Mouse (Mus musculus) lung, postnatal 36 days (tissue): ENCODE data around the gene Ddias.
A peak's percentile ranks its signal among the peaks of the same experiment; 100 is the strongest.

ENCODE experiments used
- DNase-seq: peaks from one replicate; pipeline ENCODE4 v3.0.0; 2022; ENCODE audit warnings: mixed read lengths

Gene Ddias

DNA sequence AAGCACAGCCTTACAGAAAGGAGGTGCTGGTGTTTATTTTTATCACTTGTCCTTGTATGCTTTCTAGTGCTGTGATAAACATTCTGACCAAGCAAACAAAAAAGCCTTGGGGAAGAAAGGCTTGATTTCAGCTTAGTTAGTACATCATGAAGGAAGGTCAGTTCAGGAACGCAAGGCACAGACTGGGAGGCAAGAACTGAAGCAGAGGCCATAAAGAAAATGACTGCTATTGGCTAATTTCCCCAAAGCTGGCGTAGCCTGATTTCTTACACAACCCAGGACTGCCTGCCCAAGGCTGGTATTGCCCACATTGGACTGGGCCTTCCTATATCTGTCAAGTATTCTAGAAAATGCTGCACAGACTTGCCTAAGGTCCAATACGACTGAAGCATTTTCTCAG lies 25.8 kb downstream of the Ddias start:
- DNase-seq: no peak

DNA sequence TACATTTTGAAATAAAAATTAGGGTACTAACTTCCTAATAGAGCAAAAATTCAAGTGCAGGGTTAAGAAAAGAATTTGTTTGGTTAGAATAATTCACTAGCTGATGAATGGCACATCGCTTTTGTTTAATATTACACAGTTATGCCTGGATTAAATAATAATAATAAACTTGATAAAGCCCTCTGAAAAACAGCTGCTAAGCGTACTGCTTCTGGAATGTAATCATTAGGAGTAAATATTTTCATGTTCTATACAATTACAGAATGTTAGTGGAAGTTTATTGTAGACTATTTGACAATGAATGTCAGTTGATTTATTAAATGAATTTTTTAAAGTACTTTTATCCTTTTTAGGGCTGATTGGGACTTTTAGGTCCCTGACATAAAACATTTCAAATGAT lies 31.8 kb downstream of the Ddias start:
- DNase-seq: no peak

DNA sequence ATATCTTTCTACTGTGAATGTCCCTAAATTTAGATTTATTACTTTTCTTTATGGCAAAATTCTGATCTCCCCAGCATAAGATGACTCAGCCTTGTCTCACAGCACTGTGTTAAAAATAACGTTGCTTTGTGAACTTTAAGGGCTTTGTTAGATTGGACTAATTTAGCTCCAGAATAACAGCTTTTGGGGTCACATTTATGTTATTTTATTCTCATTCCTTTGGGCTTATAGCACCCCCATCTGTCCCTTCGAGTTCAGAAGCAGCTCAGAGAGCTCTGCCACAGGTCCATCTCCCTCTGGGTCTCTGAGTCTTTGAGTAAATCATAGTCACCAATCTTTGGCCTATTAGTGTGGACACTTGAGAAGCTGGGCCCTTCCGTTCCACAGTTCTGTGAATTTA lies 36.1 kb downstream of the Ddias start:
- no peak for DNase-seq

DNA sequence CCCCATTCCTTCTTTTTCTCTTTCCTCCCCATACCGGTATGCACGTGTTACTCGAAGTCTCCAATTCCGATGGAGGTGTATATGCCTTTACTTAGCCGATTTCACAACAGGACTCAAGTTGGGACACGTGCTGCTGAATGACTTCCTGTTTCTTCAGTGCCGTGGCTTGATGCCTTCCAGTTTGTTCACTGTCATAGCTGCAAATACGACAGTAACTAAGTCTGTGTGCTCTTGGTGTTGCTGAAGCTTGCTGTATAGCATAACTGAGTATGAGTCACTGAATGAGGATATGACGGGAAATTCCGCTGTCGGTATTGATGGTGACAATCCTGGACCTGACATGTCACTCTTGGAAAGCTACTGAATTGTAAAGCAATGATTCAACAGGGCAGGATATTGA lies 36.8 kb downstream of the Ddias start:
- no peak for DNase-seq

DNA sequence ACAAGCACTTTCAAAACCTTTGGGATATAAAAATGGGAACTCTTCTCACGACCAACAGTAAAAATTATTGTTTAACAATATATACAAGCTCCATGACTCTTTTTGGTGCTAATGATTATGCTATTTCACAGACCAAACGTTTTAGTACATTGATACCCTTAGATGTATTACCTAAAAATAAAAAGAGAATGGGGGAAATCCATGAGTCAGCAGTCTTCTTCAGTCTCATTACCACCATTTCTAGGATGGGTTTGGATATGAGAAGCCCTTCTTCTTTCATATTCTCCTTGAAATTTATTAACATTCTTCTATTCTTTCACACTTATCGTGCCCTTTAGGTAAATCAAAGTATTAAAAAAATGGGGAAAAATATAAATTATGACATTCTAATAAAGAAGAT lies 37.6 kb downstream of the Ddias start:
- DNase-seq: no peak

DNA sequence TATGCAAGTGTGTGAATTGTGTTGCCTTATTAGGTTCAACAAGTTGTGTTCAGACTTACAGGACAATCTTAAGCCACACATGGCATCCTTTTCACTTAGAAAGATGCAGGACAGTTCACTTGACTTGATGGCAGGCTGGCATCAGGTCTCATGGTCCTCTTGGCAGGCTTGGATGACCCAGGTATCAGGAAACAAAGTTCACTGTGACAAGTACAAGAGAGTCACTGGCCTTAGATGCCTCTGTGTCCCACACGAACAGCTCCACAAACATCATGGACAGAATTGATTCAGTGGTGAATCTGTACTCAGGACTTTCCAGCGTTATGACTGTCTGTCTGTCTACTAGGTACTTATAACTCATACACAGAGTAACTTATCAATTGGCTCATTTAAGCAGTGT lies 39.7 kb downstream of the Ddias start:
- DNase-seq: no peak

DNA sequence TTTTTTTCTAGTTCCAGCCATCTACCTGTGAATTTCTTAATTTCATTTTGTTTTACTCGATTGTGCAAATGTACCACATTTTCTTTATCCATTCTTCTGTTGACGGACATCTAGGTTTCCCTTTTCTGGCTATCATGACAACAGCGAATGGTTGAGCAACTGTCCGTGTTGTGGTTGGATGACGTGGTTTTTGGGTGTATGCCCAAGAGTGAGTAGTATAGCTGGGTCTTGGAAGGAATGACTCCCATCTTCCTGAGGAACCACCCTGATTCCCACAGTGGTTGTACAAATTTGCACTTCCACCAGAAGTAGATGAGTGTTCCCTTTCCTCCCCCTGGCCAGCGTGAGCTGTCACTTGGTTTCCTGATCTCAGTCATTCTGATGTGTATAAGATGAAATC lies 41.7 kb downstream of the Ddias start:
- no peak for DNase-seq

DNA sequence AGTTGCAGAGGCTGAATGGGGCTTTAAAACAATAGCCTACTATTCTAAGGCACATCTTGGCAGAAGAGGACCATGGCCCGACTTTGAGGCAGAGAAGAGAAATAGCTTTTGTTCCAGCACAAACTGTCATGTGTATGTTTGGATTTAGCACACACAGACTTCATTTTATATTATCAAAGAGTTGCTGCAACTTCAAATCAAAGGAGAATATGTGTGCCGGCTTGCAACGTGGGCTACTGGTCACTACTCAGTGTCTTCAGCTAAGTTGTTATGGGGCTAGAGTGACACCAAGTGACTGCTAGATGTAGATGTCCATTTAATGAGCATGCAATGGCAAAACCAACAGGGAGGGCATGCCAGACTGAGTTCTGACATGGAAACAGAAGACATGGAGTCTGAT lies 46.1 kb downstream of the Ddias start:
- peak; percentile 37 for DNase-seq

DNA sequence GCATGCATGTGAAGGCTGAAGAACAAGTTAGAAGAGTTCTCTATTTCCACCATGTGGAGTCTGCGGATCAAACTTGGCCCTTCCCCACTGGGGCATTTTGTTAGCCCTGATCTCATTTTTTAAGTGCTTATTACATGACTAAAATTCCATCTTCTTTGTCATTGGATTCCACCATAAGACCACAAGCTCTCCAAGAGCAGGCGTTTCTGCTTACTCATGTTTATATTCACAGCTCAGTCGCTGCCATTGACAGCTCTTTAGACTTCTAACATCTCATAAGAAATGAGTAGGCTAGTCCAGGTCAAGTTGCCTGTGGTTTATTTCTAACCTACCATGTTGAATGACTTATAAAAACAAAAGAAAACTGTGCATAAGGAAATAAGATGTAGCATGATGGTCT lies 47.8 kb downstream of the Ddias start:
- DNase-seq: no peak

DNA sequence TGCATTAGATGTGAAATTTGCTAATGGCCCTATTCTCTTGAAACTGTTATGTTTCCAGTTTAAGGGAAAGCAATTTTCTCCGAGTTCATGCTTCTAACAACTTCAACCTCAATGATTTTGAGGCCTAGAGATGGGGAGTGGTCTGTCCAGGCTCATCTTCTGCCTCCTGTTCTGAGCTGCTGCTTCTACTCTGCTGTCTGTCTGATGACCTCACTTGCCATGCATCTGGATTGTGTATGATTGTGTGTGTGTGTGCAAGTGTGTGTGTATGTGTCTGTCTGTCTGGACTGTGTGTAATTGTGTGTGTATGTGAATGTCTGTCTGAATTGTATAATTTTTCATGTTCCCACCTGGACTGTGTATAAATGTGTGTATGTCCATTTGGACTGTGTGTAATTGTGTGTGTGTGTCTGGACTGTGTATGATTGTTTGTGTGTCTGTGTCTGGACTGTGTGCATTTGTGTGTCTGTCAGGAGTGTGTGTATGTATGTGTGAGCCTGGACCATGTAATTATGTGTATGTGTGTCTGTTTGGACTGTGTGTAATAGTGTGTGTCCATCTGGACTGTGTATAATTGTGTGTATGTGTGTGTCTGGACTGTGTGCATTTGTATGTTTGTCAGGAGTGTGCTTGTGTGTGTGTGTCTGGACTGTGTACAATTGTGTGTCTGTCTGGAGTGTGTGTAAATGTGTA lies 51.5 kb downstream of the Ddias start:
- DNase-seq: no peak

DNA sequence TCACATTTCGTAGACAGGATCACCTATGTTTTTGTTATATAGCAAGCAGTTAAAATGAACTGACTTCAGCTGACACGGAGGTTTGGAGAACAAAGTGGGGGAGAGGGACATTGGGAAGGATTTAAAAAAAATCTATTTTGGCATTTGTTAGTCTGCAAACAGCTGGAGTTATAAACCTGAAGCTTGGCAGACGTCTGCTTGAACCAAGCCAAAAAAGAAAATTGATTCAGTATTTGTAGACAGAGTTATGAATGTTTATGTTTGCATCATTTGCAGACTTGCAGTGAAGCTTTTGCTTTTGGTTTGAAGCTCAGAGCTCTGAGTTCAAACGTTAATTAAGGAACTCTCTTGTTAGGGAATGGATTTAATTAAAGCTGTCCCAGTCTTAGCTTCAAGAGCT lies 52.2 kb downstream of the Ddias start:
- DNase-seq: peak; percentile 8

DNA sequence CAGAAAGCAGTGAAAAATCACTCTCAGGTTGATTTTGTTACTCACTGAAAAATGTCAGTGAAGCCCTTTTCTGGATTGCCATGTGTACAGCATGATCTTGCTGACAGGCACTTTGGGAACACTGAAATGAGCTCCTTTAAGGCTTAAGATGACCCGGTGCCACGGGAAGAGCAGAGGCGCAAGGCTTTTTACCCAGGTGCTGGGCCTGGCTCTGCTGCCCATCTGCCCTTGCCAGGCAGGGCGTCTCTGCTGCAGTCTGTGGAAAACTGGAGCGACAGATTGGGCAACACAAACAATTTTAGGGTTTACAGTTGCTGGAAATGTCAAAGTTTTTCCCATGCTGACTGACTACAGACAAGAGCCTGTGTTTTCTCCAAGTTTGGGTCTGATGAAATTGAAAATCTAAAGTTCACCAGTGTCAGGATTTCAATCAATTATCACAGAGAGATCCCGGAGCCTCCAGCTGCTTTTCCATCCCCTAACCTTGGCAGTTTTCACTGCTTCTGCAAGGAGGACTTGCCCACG lies 53.0 kb downstream of the Ddias start:
- DNase-seq: no peak

DNA sequence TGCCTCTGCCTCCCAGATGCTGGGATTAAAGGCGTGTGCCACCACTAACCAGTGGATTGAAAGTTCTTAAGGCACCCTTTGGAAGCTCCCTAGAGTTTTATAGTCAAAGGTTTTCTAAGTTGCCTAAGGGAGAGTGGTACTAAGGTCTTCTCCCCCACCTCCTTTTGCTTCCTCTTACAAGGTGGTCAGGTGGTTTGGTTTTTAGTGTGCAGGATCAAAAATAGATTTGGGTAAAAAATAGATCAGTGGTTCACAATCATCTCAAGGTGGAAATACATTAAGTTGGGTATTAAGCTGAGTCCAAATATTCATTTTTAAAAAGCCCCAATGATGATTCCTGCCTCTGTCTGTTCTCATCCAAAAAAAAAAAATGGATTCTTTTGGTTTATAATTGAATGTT lies 53.6 kb downstream of the Ddias start:
- DNase-seq: no peak

DNA sequence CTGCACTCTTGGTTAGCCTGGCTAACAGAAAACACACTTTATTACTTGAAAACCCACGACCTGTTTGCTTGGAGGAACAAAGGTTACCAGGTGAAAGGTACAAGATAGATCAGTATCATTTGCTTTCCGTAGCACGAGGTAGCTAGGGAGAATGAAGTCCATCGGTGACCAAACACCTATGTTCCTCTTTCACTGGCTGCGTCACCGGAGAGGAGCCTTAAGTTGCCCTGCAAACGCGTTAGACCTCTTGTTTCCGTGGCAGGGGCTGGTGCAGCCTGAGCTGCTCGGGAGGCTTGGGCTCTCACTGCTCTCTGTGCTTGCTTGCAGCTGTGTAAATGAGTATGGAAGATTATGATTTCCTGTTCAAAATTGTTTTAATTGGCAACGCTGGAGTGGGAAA lies 54.4 kb downstream of the Ddias start:
- peak; percentile 10 for DNase-seq

DNA sequence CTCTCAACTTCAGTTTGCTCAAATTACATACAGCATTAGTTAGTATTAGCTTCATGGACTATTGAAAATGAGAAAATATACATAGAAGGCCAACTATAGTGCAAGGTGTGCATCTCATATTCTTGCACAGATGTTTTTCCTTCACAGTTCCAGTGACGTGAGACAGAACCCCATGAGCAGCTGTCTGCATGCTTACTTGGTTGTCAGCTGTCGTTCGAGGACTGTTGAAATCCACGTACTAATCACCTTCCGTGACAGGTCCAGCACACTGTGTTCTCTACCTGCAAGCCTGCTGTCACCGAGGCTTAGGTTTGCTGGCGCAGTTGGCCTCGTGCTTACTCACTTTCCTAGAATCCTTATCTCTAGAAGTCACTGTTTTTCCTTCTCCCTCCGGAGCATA lies 56.2 kb downstream of the Ddias start:
- no peak for DNase-seq

DNA sequence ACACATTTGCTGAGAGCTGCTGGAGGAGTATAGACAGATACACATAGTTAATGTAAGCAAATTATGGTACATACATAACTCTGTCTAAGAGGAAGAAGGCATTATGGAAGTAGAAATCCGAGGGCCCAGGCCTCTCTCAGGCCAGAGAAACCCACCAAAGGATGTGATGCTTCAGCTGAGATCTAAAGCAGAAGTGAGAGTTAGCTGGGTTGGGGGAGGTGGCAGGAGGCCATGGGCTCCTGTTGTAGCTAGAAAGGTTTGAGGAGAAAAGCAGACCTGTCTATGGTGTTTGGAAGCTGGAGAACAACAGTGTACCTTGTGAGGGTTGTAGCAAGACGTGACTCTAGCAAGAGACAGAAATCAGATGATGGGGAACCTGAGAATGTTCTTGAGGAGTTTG lies 56.8 kb downstream of the Ddias start:
- peak; percentile 15 for DNase-seq

DNA sequence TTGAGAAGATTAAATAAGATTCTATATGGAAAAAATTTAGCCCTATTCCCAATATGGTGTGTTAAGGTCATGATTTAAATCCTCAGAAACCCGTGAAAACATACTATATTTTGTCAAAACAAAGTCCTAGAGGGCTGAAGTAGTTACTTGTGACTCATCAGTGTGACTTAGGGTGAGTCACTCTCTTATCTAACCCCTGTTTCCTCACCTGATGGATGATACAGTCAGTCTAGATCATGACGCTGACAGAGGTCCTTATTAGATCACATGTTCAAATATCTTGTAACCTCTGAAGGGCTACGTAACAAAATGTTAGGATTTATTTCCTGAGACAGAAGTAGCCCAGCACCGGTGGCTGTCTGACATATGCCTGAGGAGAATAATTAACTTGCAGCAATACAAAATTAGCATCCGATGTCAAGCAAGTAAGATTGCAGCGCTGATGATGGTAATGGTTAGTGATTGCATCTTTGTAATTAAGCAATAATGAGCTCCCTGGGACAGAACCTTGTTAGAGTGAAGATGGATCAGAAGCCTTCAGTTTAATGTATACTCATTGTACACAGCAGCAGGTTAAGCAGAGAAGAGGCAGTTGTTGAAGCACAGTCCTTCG lies 62.3 kb downstream of the Ddias start:
- DNase-seq: no peak
